Mouse (Mus musculus) right cerebral cortex, postnatal 10 days (tissue): ENCODE results near the gene Rhox4d.
"Not testable (repeated sequence)": the region's sequence is repeated elsewhere in the genome, so short reads cannot be mapped to it uniquely, and the experiment has no call there.

Source experiments
- DNase-seq, 2 experiments: peaks; one replicate each; pipeline ENCODE4 v3.0.0; 2021; ENCODE audit warnings: low spot score in 2 of 2

The Rhox4d gene

GRCm38 (mm10) chrX:37514059-37514458 is at the start of gene Rhox4d:
Gene Rhox4d, plus strand, starts transcription at chrX:37514359.
- not testable (repeated sequence) for DNase-seq

- not testable (repeated sequence) for DNase-seq
These were observed 34.1 kb upstream of the Rhox4d start, which contains the start of gene Rhox4c for GRCm38 (mm10) chrX:37480037-37480436. Gene Rhox4c, plus strand, starts transcription at chrX:37480337.

GRCm38 (mm10) chrX:37530152-37530551 is 16.0 kb downstream of the Rhox4d start, which contains the start of gene Rhox2e:
Gene Rhox2e, plus strand, starts transcription at chrX:37530452.
- not testable (repeated sequence) for DNase-seq

- DNase-seq = not testable (repeated sequence)
These were observed 27.6 kb downstream of the Rhox4d start, which contains the start of gene Rhox3e for GRCm38 (mm10) chrX:37541719-37542118. Gene Rhox3e, plus strand, starts transcription at chrX:37542019.

- DNase-seq = not testable (repeated sequence)
These were observed 43.0 kb downstream of the Rhox4d start, which contains the start of gene Rhox4e for GRCm38 (mm10) chrX:37557112-37557511. Gene Rhox4e, plus strand, starts transcription at chrX:37557412.
